Mouse (Mus musculus) liver, postnatal 0 days (tissue): ENCODE measurements at regions not wholly inside any gene's neighbourhood (a gene's known extent, or its start where the extent isn't known, plus 50 kb on each side); places are given as distances from the start of the nearest gene placed in this dataset.

Experiments used
- CTCF ChIP-seq: sonication (generic); IDR thresholded peaks from 2 replicates; pipeline ENCODE4 v1.5.1; 2016; ENCODE audit warnings: antibody characterized with exemption, low read depth
- EP300 ChIP-seq: IDR thresholded peaks from 2 replicates; pipeline ENCODE4 v1.6.1; 2016; ENCODE audit warnings: antibody characterized with exemption, low read depth, mild to moderate bottlenecking

DNA sequence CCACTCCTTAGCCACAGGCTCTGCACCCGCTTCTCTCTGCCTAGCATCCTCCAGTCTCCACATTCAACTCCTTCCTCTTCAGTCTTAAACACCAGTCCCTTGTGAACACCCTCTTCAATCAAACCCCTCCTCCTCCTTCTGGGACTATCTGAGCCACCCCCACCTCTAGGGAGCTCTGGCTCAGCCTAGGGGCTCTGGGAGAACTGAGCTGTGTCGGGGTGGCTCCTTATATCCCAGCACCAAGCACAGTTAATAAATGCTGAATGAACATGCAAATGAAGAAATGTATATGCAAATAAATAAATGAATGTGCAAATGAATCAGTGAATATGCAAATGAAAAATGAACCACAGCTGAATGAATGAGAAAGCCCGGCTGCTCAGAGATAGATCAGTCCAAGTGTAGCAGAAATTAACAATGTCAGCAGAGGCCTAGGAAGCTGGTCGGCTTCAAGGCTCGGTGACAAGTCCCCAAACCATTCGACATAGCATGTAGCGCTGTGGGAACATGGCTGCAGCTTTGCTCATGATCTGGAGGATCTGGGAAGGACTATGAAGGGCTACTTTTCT lies 67.1 kb upstream of the Tnrc6c start:
- TF ChIP-seq CTCF: no peak
- no peak for TF ChIP-seq EP300
